Mouse (Mus musculus) midbrain, embryonic 13.5 days (tissue): ENCODE data around the gene Sorcs2. TPM values are rescaled to one million over a fixed set of nuclear protein-coding genes. Genes with fewer than 3 reads are reported as not detected.

Experiments
- ATAC-seq: fragments of 200-750 bp; cut with Nextera tagmentation; 2 replicates; pipeline ENCODE4 v1.8.0; 2017; ENCODE audit warnings: mild to moderate bottlenecking, moderate TSS enrichment, moderate library complexity
- H3K27ac ChIP-seq: fragments of 300-500 bp; sonication (generic); 2 replicates; pipeline ENCODE4 v1.5.1; 2015; ENCODE audit warnings: inconsistent platforms, mild to moderate bottlenecking, moderate library complexity
- H3K27me3 ChIP-seq: fragments of 300-500 bp; sonication (generic); 2 replicates; pipeline ENCODE4 v1.6.1; 2015; ENCODE audit warnings: mild to moderate bottlenecking, inconsistent platforms
- H3K36me3 ChIP-seq: fragments of 300-500 bp; sonication (generic); 2 replicates; pipeline ENCODE4 v1.6.1; 2015; ENCODE audit warnings: mild to moderate bottlenecking, inconsistent platforms
- H3K4me1 ChIP-seq: fragments of 300-500 bp; sonication (generic); replicated peaks from 2 replicates; pipeline ENCODE4 v1.6.1; 2015; ENCODE audit warnings: inconsistent platforms
- H3K4me2 ChIP-seq: fragments of 300-500 bp; sonication (generic); replicated peaks from 2 replicates; pipeline ENCODE4 v1.6.1; 2015; ENCODE audit warnings: moderate library complexity, mild to moderate bottlenecking, inconsistent platforms
- H3K4me3 ChIP-seq: fragments of 300-500 bp; sonication (generic); replicated peaks from 2 replicates; pipeline ENCODE4 v1.5.1; 2015; ENCODE audit warnings: mild to moderate bottlenecking, inconsistent platforms
- H3K9ac ChIP-seq: fragments of 300-500 bp; sonication (generic); replicated peaks from 2 replicates; pipeline ENCODE4 v1.6.1; 2015; ENCODE audit warnings: mild to moderate bottlenecking, inconsistent platforms
- H3K9me3 ChIP-seq: fragments of 300-500 bp; sonication (generic); 2 replicates; pipeline ENCODE4 v1.6.1; 2016; ENCODE audit warnings: mild to moderate bottlenecking, inconsistent platforms
- WGBS: fragments of 180-500 bp; shearing (Covaris S2); methylation state at CpG from one replicate; pipeline ENCODE4 v1.1.7; 2015; 5-methylcytosine and 5-hydroxymethylcytosine counted together
- polyA plus RNA-seq: library from polyadenylated mRNA; unstranded; fragments of >200 nt; fragmentation: Nextera tagmentation; extraction: Ambion mirVana; gene quantifications from 2 replicates; pipeline ENCODE4 v1.2.1, GENCODE M21; 2015

Gene Sorcs2
- polyA plus RNA-seq, 1 experiment from 2014 or later, result 16.3 TPM

DNA sequence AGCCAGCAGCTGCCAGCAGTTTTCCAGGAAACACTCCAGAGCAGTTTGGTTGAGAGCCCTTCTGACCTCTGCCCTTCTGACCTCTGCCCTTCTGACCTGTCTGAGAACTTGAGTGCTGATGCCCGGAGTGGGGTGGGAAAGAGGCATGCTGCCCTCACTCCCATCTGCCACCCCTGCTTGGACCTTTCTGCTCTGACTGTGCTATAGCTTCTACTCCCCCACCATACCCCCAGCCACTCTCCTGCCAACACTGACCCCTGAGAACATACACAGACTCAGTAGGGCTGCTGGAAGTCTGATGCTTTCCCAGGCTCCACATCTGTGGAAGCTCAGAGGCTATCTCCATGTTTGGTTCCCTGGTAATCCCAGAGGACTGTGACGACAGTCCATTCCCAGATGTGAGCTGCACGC lies 277.0 kb downstream of the Sorcs2 start:
- WGBS, result 27% methylated on average over 3 of the region's 3 CpGs
- Histone ChIP-seq H3K9ac (no peak overlapping the region), H3K36me3 (no peaks in the 10 kb centered on the region), H3K4me3 (no peak overlapping the region), H3K4me2 (no peak overlapping the region), H3K9me3 (no peaks in the 10 kb centered on the region), H3K27ac (no peak overlapping the region), H3K4me1 (peaks cover 60% of the 10 kb centered on the region), H3K27me3 (no peaks in the 10 kb centered on the region)
- ATAC-seq, result no peak

DNA sequence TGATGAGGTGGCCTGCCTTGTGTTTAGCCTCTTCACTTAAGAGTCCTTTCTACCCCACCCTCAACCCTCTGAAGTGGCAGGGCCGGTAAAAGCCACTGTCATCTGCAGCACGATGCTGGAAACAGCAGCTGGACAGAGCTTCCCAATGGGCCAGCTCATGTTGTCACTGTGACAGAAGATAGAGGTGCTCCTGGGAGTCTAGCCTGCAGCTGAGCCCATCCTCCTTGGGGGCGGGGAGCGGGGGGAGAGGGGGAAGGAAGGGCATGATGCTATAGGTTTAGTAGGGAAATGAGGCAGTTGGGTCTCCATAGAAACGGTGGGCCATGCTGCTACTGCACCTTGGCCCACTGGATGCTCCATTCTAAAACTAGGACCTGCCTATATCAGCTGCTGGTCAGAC lies 279.9 kb downstream of the Sorcs2 start:
- peak overlapping the region; percentile 19; the same call in 1 of the 2 replicates for H3K27ac ChIP-seq
- H3K9ac ChIP-seq, result 0 out of 2 replicates have a peak overlapping the region, but pooled peaks have one; percentile 16
- ATAC-seq, result peak; percentile 35
- no peaks in the 10 kb centered on the region for H3K9me3 ChIP-seq
- 42% methylated on average over 5 of the region's 5 CpGs for WGBS
- no peak overlapping the region for H3K4me2 ChIP-seq
- peaks cover 64% of the 10 kb centered on the region for H3K4me1 ChIP-seq
- H3K36me3 ChIP-seq, result no peaks in the 10 kb centered on the region
- H3K27me3 ChIP-seq, result no peaks in the 10 kb centered on the region
- no peak overlapping the region for H3K4me3 ChIP-seq

- ATAC-seq, result peak; percentile 41; the same call in 1 of the 2 replicates
- Histone ChIP-seq H3K27ac (peak overlapping the region; percentile 48), H3K36me3 (no peaks in the 10 kb centered on the region), H3K4me2 (no peak overlapping the region), H3K9me3 (no peaks in the 10 kb centered on the region), H3K9ac (no peak overlapping the region), H3K4me3 (no peak overlapping the region), H3K4me1 (peaks cover 72% of the 10 kb centered on the region), H3K27me3 (no peaks in the 10 kb centered on the region)
- WGBS, result 22% methylated on average over 7 of the region's 7 CpGs
Observed at GRCm38 (mm10) chr5:36115519-36115918, 282.4 kb downstream of the Sorcs2 start.

DNA sequence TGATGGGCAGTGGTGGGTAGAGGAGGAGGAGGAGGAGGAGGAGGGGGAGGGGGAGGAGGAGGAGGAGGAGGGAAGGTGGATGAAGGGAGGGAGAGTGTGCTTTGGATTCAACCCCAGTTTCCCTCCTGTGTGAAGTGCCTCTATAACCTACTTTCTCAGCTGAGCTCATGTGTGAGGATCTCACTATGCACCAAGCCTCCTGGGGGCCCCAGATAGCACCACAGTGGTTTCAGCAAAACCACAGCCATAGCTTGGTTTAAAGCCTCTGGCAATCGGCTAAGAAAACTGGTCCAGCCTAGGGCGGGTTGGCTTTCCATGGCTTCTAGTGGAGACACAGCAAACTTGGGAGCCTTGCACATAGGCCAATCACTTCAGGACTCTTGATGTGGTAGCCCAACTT lies 284.2 kb downstream of the Sorcs2 start:
- Histone ChIP-seq H3K4me1 (peaks cover 59% of the 10 kb centered on the region), H3K9ac (no peak overlapping the region)
- WGBS, result 86% methylated on average over 2 of the region's 2 CpGs

DNA sequence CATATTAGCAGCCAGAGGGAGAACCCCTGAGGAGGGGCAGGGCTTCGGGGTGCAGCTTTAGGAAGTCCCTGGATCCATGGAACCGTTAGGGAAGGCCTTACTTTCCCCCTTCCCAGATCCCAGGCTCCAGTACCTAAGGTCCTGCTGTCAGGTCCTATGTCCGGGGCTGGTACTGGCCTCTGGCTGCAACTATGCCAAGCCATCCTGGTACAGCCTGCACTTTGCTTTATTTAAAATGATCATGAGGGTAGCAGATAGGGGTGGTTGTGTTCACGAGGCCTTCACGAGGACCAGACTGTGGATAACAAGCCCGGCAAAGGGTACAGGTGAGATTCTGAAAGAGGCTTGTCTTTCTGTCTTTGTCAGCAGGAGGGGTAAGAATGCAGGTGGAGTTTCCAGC lies 285.2 kb downstream of the Sorcs2 start:
- H3K9me3 ChIP-seq, result no peaks in the 10 kb centered on the region
- 70% methylated on average over 6 of the region's 6 CpGs for WGBS
- ATAC-seq, result no peak
- no peaks in the 10 kb centered on the region for H3K36me3 ChIP-seq
- H3K9ac ChIP-seq, result no peak overlapping the region
- H3K27me3 ChIP-seq, result no peaks in the 10 kb centered on the region
- no peak overlapping the region for H3K4me2 ChIP-seq
- peaks cover 55% of the 10 kb centered on the region for H3K4me1 ChIP-seq
- no peak overlapping the region for H3K4me3 ChIP-seq
- no peak overlapping the region for H3K27ac ChIP-seq

More for the DNA sequence above, 284.2 kb downstream of the Sorcs2 start:
- Histone ChIP-seq H3K36me3 (no peaks in the 10 kb centered on the region), H3K27ac (no peak overlapping the region), H3K4me3 (no peak overlapping the region), H3K9me3 (no peaks in the 10 kb centered on the region), H3K27me3 (no peaks in the 10 kb centered on the region), H3K4me2 (no peak overlapping the region)
- ATAC-seq, result no peak

DNA sequence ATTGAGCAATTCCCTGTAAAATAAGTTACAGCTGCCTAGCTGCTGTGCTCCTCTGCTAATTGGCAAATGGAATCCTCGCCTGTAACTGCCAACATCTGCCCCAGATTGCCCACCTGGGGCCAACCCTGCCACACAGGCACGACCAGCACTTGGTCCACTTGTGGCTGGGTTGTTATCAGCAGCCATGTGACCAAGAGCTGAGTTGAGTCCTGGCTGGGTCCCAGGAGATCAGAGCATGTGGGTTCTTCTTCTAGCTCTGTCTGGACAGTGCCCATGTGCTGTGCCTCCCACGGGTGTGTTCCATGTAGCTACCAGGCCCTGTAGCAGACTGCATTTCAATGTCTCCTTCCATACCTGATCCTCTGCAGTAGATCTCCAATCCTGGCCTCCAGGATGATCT lies 286.4 kb downstream of the Sorcs2 start:
- no peak overlapping the region for H3K4me2 ChIP-seq
- no peak overlapping the region for H3K27ac ChIP-seq
- no peak overlapping the region for H3K4me3 ChIP-seq
- no peaks in the 10 kb centered on the region for H3K36me3 ChIP-seq
- H3K9ac ChIP-seq, result no peak overlapping the region
- no peak for ATAC-seq
- peaks cover 43% of the 10 kb centered on the region for H3K4me1 ChIP-seq
- H3K9me3 ChIP-seq, result no peaks in the 10 kb centered on the region
- WGBS, result 79% methylated on average over 3 of the region's 3 CpGs
- H3K27me3 ChIP-seq, result no peaks in the 10 kb centered on the region

DNA sequence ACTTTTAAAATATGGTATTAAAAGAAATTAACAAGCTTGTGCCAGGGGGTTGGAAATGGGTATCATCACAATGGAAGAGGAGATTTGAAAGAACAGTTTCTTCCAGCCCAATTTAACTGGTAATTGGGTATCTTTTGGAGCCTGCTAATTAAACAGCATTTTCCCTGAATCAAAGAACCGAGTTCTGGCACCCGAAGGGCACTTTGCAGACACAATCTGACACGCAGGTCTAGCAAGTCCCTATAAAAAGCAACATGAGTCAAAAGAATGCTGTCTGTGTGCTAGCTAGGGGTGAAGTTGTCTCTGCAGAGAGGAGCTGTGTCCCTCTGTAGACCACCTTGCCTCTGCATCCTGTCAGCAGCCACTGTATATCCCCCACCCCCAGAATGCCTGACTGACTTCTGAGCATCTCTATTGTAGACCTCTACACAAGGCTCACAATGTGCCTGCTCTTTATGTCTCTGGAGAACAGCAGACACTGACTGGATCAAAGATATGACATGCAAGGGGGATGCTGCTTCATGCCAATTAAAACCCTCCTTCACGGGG lies 289.5 kb downstream of the Sorcs2 start:
- 0 out of 2 replicates have a peak, but pooled peaks have one; percentile 40 for ATAC-seq
- WGBS, result 61% methylated on average over 4 of the region's 4 CpGs

DNA sequence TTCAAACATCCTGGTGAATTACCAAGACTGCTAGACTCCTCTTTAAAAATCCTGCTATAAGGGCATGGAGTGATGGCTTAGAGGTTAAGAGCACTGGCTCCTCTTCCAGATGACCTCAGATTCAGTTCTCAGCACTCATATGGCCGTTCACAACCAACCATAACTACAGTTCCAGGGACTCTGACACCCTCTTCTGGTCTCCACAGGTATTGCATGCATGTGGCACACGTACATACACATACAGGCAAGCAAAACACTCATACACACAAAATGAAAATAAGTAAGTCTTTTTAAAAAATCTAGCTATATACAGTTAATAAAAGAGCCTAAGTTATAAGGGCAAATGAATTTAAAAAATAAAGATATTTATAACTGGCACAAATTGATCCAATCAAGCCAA lies 294.5 kb downstream of the Sorcs2 start:
- Histone ChIP-seq H3K4me3 (no peak overlapping the region), H3K36me3 (no peaks in the 10 kb centered on the region), H3K9me3 (no peaks in the 10 kb centered on the region), H3K4me2 (no peak overlapping the region), H3K4me1 (peaks cover 10% of the 10 kb centered on the region), H3K27me3 (no peaks in the 10 kb centered on the region), H3K27ac (no peak overlapping the region), H3K9ac (no peak overlapping the region)
- no peak for ATAC-seq
- 84% methylated on average over 2 of the region's 2 CpGs for WGBS

More for the DNA sequence above, 289.5 kb downstream of the Sorcs2 start:
- Histone ChIP-seq H3K27me3 (no peaks in the 10 kb centered on the region), H3K4me2 (no peak overlapping the region), H3K4me3 (no peak overlapping the region), H3K9me3 (no peaks in the 10 kb centered on the region), H3K27ac (peak overlapping the region; percentile 1; the same call in 1 of the 2 replicates), H3K9ac (no peak overlapping the region), H3K4me1 (peaks cover 27% of the 10 kb centered on the region), H3K36me3 (no peaks in the 10 kb centered on the region)

GRCm38 (mm10) chr5:36101129-36101528 lies 296.8 kb downstream of the Sorcs2 start:
- no peak for ATAC-seq
- no peak overlapping the region for H3K27ac ChIP-seq
- 61% methylated on average over 10 of the region's 10 CpGs for WGBS
- no peak overlapping the region for H3K4me3 ChIP-seq
- H3K4me2 ChIP-seq, result no peak overlapping the region
- no peaks in the 10 kb centered on the region for H3K27me3 ChIP-seq
- no peaks in the 10 kb centered on the region for H3K9me3 ChIP-seq
- H3K4me1 ChIP-seq, result peaks cover 7% of the 10 kb centered on the region
- H3K9ac ChIP-seq, result no peak overlapping the region
- no peaks in the 10 kb centered on the region for H3K36me3 ChIP-seq

DNA sequence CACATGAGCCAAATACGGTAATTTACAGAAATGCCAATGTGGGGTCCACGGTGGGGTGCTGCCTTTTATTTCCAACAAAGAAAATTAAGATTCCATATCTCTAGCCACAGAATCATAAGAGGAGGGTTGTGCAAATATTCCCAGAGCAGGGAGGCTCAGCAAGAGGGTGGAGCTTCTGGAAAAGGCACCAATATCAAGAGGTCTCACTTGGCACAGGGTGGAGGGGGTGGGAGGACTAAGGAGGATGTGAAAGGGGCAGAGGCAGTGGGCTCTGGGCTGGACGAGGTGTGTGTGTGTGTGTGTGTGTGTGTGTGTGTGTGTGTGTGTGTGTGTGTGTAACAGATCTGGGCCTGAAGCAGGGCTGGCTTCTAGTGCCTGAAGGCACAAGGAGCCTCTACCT lies 297.5 kb downstream of the Sorcs2 start:
- ATAC-seq, result peak; percentile 29; the same call in 1 of the 2 replicates
- peaks cover 10% of the 10 kb centered on the region for H3K4me1 ChIP-seq
- H3K9me3 ChIP-seq, result no peaks in the 10 kb centered on the region
- 73% methylated on average over 3 of the region's 3 CpGs for WGBS
- no peaks in the 10 kb centered on the region for H3K36me3 ChIP-seq
- no peak overlapping the region for H3K9ac ChIP-seq
- H3K4me3 ChIP-seq, result no peak overlapping the region
- H3K27me3 ChIP-seq, result no peaks in the 10 kb centered on the region
- no peak overlapping the region for H3K4me2 ChIP-seq
- H3K27ac ChIP-seq, result no peak overlapping the region

- Histone ChIP-seq H3K4me1 (peaks cover 10% of the 10 kb centered on the region), H3K27me3 (no peaks in the 10 kb centered on the region), H3K9me3 (no peaks in the 10 kb centered on the region), H3K9ac (no peak overlapping the region), H3K4me2 (no peak overlapping the region), H3K27ac (no peak overlapping the region), H3K36me3 (no peaks in the 10 kb centered on the region), H3K4me3 (no peak overlapping the region)
- ATAC-seq, result no peak
- WGBS, result 71% methylated on average over 4 of the region's 4 CpGs
Observed at GRCm38 (mm10) chr5:36099662-36100061, 298.3 kb downstream of the Sorcs2 start.

DNA sequence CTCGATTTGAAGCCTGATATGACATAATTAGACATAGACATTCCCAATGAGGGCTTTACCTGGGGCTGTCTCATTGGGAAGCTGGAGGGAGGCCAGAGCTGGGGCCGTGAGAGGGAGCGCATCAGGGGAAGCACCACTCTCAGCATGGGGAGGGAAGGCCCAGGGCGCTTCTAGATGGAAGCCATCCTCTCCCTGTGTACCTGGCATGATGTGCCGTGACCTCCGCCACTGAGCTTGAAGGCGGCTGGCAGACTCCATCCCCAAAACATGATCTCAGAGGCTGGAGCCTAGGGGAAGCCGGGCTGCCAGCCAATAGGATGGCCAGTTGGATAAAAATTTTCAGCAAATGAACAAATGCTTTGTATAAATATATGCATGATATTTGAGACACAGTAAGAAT lies 301.9 kb downstream of the Sorcs2 start:
- Histone ChIP-seq H3K27me3 (no peaks in the 10 kb centered on the region), H3K9me3 (no peaks in the 10 kb centered on the region), H3K36me3 (no peaks in the 10 kb centered on the region), H3K9ac (no peak overlapping the region), H3K4me3 (no peak overlapping the region), H3K4me2 (no peak overlapping the region), H3K4me1 (peaks cover 10% of the 10 kb centered on the region), H3K27ac (no peak overlapping the region)
- 81% methylated on average over 8 of the region's 8 CpGs for WGBS
- ATAC-seq, result no peak

- Histone ChIP-seq H3K4me1 (peaks cover 15% of the 10 kb centered on the region), H3K27ac (no peak overlapping the region), H3K4me3 (no peak overlapping the region), H3K36me3 (no peaks in the 10 kb centered on the region), H3K9me3 (no peaks in the 10 kb centered on the region), H3K27me3 (no peaks in the 10 kb centered on the region), H3K9ac (no peak overlapping the region), H3K4me2 (no peak overlapping the region)
- no peak for ATAC-seq
- 83% methylated on average over 7 of the region's 7 CpGs for WGBS
Observed at GRCm38 (mm10) chr5:36090036-36090435, 307.9 kb downstream of the Sorcs2 start.
